Mouse (Mus musculus) neutrophil, adult 83 days (primary cell): ENCODE measurements around the gene Prss27. TPM values are rescaled to one million over a fixed set of nuclear protein-coding genes. Genes with fewer than 3 reads are reported as not detected.

Experiments
- total RNA-seq, 2 experiments: library from RNA; stranded (reverse); gene quantifications; one replicate each; pipeline ENCODE4 v1.2.4; 2023

Prss27 gene
- total RNA-seq = not detected

DNA sequence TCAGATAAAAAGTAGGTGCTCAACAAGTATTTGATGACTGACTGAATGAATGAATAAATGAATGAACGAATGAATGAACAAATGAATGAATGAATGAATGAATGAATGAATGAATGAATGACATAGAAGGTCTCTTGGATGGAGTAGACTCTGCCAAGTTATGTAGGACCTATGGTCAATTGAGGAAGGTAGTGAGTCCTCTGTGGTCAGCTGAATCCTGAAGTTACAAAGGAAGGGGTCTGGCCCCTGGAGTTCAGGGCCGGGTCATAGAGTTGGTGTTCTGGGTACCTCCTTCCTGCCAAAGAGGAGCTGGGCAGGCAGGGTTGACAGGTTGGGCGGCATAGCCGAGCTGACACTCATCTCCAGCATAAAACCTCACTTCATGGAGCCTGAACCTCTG, at the start of gene Prss27:
Prss27 (plus strand) TSS at position 301 of the 400 bp plus-strand sequence.

DNA sequence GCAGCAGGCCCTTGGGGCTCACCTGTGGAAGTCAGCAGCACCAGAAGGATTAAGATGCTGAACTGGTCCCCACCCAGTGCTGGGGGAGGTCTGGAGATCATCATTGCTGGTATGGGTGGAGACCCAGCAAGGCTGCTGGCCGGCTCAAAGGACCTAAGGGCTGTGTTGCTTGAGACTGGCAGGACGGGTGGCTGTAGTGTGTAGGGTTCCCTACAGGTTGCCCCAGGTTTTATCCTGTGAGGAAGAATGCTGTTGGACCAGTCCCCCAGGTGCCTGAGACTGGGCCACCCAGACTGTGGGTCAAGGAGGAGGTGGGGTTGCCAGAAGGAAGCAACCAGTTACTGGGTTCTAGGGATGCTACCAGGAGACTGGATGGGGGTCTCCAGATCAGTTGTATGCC, 40.0 kb upstream of the Prss27 start, which contains the start of gene Prss22:
Prss22 (minus strand) TSS at position 200 of the 400 bp plus-strand sequence.

DNA sequence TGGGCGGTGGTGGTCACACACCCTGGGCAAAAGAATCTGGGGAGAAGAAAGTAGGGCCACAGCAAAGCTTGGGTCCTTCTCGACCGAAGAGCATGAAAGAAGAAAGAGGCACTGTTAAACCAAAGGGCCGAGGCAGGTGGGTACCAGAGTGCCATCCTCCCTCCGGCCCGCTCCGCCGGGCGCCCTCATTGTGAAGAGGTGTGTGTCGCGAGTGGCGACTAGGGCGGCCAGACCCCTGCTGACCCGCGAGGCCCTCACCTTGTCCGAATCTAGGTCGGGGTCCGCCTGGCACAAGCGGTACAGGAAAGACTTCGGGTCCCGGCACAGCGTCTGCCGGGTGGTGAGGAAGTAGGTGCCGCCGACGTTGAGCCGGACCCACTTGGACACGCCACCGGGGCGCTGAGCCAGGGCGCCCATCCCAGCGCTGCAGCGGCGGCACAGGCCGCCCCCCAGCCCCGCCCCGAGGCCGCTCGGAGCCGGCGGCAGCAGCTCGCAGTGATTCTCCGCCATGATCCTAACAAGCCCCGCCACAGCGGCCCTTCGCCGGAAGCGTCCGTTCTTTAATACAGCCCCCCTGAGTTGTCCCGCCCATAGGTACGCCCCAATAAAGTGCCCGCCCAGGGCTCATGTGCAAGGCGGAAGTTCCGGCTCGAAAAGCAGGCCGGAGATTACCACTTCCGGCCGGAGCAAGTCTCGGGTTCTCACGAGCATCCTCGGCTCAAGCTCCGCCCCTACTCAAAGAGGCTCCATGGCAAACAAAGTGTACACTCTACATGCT, 35.2 kb downstream of the Prss27 start, which contains the start of gene Kctd5:
Kctd5 (minus strand) TSS at position 567 of the 778 bp plus-strand sequence.

Other genes with a start within 250 kb of the Prss27 start
- gene Srrm2, start 247.6 kb upstream of the Prss27 start, total RNA-seq = 100 to 1,000 TPM; 456 to 525 TPM
- 100 to 1,000 TPM; 176 to 182 TPM for gene Elob, start 209.0 kb upstream of the Prss27 start, total RNA-seq
- gene Prss33, start 202.1 kb upstream of the Prss27 start, total RNA-seq = not detected
- not detected for gene Prss32, start 194.3 kb upstream of the Prss27 start, total RNA-seq
- not detected for gene Prss41, start 194.0 kb upstream of the Prss27 start, total RNA-seq
- not detected for gene Prss21, start 170.1 kb upstream of the Prss27 start, total RNA-seq
- gene Dcpp1, start 157.3 kb upstream of the Prss27 start, total RNA-seq = not detected
- not detected for gene Dcpp2, start 157.3 kb upstream of the Prss27 start, total RNA-seq
- gene Dcpp3, start 120.7 kb upstream of the Prss27 start, total RNA-seq = not detected
- not detected for gene Sbp, start 96.5 kb upstream of the Prss27 start, total RNA-seq
- not detected for gene Sbpl, start 82.9 kb upstream of the Prss27 start, total RNA-seq
- gene Prss30, start 57.6 kb upstream of the Prss27 start, total RNA-seq = not detected
- gene Prss22, start 40.0 kb upstream of the Prss27 start, total RNA-seq = not detected
- gene Kctd5, start 35.3 kb downstream of the Prss27 start, total RNA-seq = 10 to 100 TPM; 13.1 to 16.4 TPM
- 10 to 100 TPM; 59.9 to 66.7 TPM for gene Pdpk1, start 112.8 kb downstream of the Prss27 start, total RNA-seq
- gene Amdhd2, start 125.6 kb downstream of the Prss27 start, total RNA-seq = 10 to 100 TPM; 64.5 to 68.7 TPM
- gene Atp6v0c, start 131.6 kb downstream of the Prss27 start, total RNA-seq = 100 to 1,000 TPM; 397 to 402 TPM
- 10 to 100 TPM; 16.7 to 18.3 TPM for gene Tbc1d24, start 167.4 kb downstream of the Prss27 start, total RNA-seq
- gene Ntn3, start 171.4 kb downstream of the Prss27 start, total RNA-seq = under 1 TPM; 0.37 to 0.40 TPM
- 10 to 100 TPM; 10.3 to 11.3 TPM for gene Tedc2, start 182.7 kb downstream of the Prss27 start, total RNA-seq
- gene Ccnf, start 213.3 kb downstream of the Prss27 start, total RNA-seq = 10 to 100 TPM; 57.0 to 58.7 TPM